Mouse (Mus musculus) thymus, adult 2 months (tissue): Measurements from ENCODE around the gene Jhy.

ENCODE experiments used
- CTCF ChIP-seq: fragments of 200-500 bp; IDR thresholded peaks from 2 replicates; pipeline ENCODE4 v1.5.1; 2012; ENCODE audit warnings: mild to moderate bottlenecking, control low read depth, low read length, moderate library complexity, borderline replicate concordance; ENCODE audit not compliant: control insufficient read depth, poor library complexity, insufficient read depth; ENCODE audit errors: extremely low read depth
- POLR2A ChIP-seq: fragments of 200-500 bp; IDR thresholded peaks from 2 replicates; pipeline ENCODE4 v1.6.1; 2012; ENCODE audit warnings: mild to moderate bottlenecking, low read length, control low read depth, moderate library complexity; ENCODE audit not compliant: control insufficient read depth, poor library complexity, insufficient read depth; ENCODE audit errors: extremely low read depth

DNA sequence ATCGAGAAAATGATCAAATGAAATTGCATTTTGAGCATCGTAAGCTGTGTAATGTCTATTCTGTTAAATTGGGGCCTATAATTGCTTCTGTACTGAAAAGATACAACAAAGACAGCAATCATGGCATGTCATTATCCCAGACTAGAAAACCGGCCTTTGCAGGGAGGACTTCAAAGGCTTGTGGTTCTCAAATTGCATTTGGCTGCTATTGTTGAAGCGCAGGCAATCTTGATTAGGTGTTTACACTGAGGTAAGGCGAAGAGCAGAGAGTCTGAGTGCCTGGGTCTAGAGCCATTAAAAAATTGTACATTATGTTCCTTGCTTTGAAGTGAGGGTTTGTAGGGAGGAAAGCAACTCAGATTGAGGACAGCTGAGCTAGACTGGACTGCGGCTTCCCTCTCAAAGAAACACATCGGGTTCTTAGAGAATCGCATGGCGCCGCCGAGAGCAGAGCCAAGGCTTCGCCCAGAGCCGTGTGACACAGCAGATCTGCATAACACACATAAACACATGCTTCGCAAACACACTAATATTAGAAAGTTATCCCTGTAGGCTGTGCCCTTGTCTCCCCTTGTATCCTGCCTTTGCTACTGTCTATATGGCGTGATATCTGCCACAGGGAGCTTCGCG is 36.5 kb downstream of the Jhy start:
- TF ChIP-seq CTCF (no peak), POLR2A (no peak)
